23 mouse cellular contexts compared by ENCODE assay signal in the genomic region with DNA sequence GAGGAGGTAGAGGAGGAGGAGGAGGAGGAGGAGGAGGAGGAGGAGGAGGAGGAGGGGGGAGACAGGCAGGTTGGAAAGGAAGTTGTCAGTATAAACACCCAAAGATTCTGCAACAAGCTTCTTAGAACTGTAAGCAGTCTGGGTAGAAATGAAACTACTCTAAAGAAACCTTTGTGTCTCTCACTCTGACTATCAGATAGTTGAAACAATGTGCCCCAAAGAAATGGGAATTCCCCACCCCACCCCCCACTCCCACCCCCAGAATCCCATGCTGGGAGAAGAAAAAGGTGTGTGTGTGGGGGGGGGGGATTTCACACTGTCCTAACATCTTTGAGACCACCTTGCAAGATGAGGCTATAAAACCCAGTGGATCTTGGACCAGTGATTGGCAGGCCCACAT.
DNase-seq lines count a peak whose midpoint lies in the region; ATAC-seq lines count a peak whose summit lies in the region.
"Had no signal": no experiment of that assay in that cellular context is flagged by ENCODE, and none has a peak within 500 bp of the region (broad histone marks: within the 10 kb centered on the region; RNA-seq: fewer than 3 reads in every experiment).

No protein-coding gene starts in this region.

- no peaks in the 10 kb centered on the region for H3K9me3 ChIP-seq in lung, embryonic 15.5 days
- H3K9me3 ChIP-seq in liver, embryonic 16.5 days (replicated peaks; ENCODE audit: control insufficient read depth, low read length), result no peaks in the 10 kb centered on the region
- no peaks in the 10 kb centered on the region for H3K9me3 ChIP-seq in hindbrain, embryonic 16.5 days (ENCODE audit: control insufficient read depth, low read length)
- H3K9me3 ChIP-seq: forebrain, embryonic 10.5 days; forebrain, embryonic 13.5 days; heart, embryonic 10.5 days; heart, embryonic 13.5 days had no signal

- 0 out of 2 replicates have a peak, but pooled peaks cover 2% of the 10 kb centered on the region for H3K4me1 ChIP-seq in lung, embryonic 15.5 days
- no peaks in the 10 kb centered on the region; the same call in 1 of the 2 replicates for H3K4me1 ChIP-seq in liver, embryonic 16.5 days (ENCODE audit: control insufficient read depth, low read depth, low read length)
- H3K4me1 ChIP-seq in hindbrain, embryonic 16.5 days (ENCODE audit: control insufficient read depth, insufficient read depth, low read depth, low read length), result no peaks in the 10 kb centered on the region
- H3K4me1 ChIP-seq: forebrain, embryonic 13.5 days had no signal

- ATAC-seq in lung, embryonic 15.5 days (ENCODE audit: borderline replicate concordance, extremely low read depth, low FRiP score, low TSS enrichment), result 0 out of 2 replicates have a peak, but pooled peaks have one; percentile 13
- ATAC-seq in activated CD4-positive, CD25-positive, alpha-beta regulatory T cell, adult 4 months, result peak; percentile 43
- no peak for ATAC-seq in liver, embryonic 16.5 days (ENCODE audit: low read depth)
- no peak for ATAC-seq in hindbrain, embryonic 16.5 days
- ATAC-seq: CD4-positive, CD25-positive, alpha-beta regulatory T cell, adult 4 months; forebrain, embryonic 13.5 days; forebrain, embryonic 16.5 days had no signal

- H3K36me3 ChIP-seq in lung, embryonic 15.5 days, result no peaks in the 10 kb centered on the region
- H3K36me3 ChIP-seq in liver, embryonic 16.5 days (ENCODE audit: control insufficient read depth, insufficient read depth), result no peaks in the 10 kb centered on the region
- H3K36me3 ChIP-seq in hindbrain, embryonic 16.5 days (ENCODE audit: control insufficient read depth, insufficient read depth, low read length), result no peaks in the 10 kb centered on the region

- no peak overlapping the region for H3K27ac ChIP-seq in lung, embryonic 15.5 days
- H3K27ac ChIP-seq in liver, embryonic 16.5 days (ENCODE audit: low read length), result 0 out of 2 replicates have a peak overlapping the region, but pooled peaks have one; percentile 1
- H3K27ac ChIP-seq in hindbrain, embryonic 16.5 days (ENCODE audit: low read depth, low read length), result no peak overlapping the region
- H3K27ac ChIP-seq: forebrain, embryonic 10.5 days; forebrain, embryonic 13.5 days; heart, adult 2 months; heart, embryonic 10.5 days; heart, embryonic 13.5 days; hindbrain, embryonic 14.5 days had no signal

- no peak overlapping the region for H3K4me2 ChIP-seq in lung, embryonic 15.5 days
- no peak overlapping the region for H3K4me2 ChIP-seq in liver, embryonic 16.5 days (ENCODE audit: low read depth, low read length)
- H3K4me2 ChIP-seq in hindbrain, embryonic 16.5 days (ENCODE audit: low read length), result no peak overlapping the region
- H3K4me2 ChIP-seq: forebrain, embryonic 13.5 days; heart, embryonic 13.5 days; hindbrain, embryonic 14.5 days had no signal

- H3K27me3 ChIP-seq in lung, embryonic 15.5 days, result no peaks in the 10 kb centered on the region
- H3K27me3 ChIP-seq in liver, embryonic 16.5 days (ENCODE audit: control insufficient read depth, insufficient read depth, low read depth, low read length), result no peaks in the 10 kb centered on the region
- no peaks in the 10 kb centered on the region for H3K27me3 ChIP-seq in hindbrain, embryonic 16.5 days (replicated peaks; ENCODE audit: control insufficient read depth, insufficient read depth, low read length)
- H3K27me3 ChIP-seq: forebrain, embryonic 13.5 days; heart, embryonic 13.5 days had no signal

- no peak overlapping the region for H3K9ac ChIP-seq in lung, embryonic 15.5 days
- no peak overlapping the region for H3K9ac ChIP-seq in liver, embryonic 16.5 days (ENCODE audit: low read depth, low read length)
- H3K9ac ChIP-seq in hindbrain, embryonic 16.5 days (ENCODE audit: low read depth, low read length), result no peak overlapping the region
- H3K9ac ChIP-seq: forebrain, embryonic 13.5 days; heart, embryonic 13.5 days; hindbrain, embryonic 14.5 days had no signal

- DNase-seq in lung, postnatal 4 days, result no peak
- DNase-seq in spleen, postnatal 4 days (ENCODE audit: low spot score in 2 of 2), result no peak
- DNase-seq: adrenal gland, postnatal 10 days; adrenal gland, postnatal 36 days; cerebellum, adult 18-20 months; cerebellum, adult 9-10 months; cerebellum, postnatal 14 days; gastrocnemius, postnatal 10 days; gastrocnemius, postnatal 36 days; heart, adult 2 months; heart, postnatal 14 days; heart, postnatal 4 days had no signal

- H3K4me3 ChIP-seq in lung, embryonic 15.5 days, result no peak overlapping the region
- H3K4me3 ChIP-seq in liver, embryonic 16.5 days (ENCODE audit: low read depth, low read length), result no peak overlapping the region
- H3K4me3 ChIP-seq in hindbrain, embryonic 16.5 days (ENCODE audit: low read length), result no peak overlapping the region
- H3K4me3 ChIP-seq: forebrain, embryonic 10.5 days; forebrain, embryonic 13.5 days; heart, adult 2 months; heart, embryonic 10.5 days; heart, embryonic 13.5 days had no signal

Comparison
In these comparisons a context has a peak if more than half of its experiments do, and no peak if none do; other contexts are left out.
1. ATAC-seq: peak in lung, embryonic 15.5 days (single experiment) and activated CD4-positive, CD25-positive, alpha-beta regulatory T cell, adult 4 months (single experiment); none in liver, embryonic 16.5 days (single experiment) and hindbrain, embryonic 16.5 days (single experiment).